Mouse (Mus musculus): ENCODE measurements around the gene Kcnk4. TPM values are rescaled to one million over a fixed set of nuclear protein-coding genes. Genes with fewer than 3 reads are reported as not detected.

The Kcnk4 gene
- polyA plus RNA-seq, 1 experiment from 2014 or later: 0.35 TPM

GRCm38 (mm10) chr19:6942764-6943163 is 8.4 kb upstream of the Kcnk4 start:
- Histone ChIP-seq H3K4me1 (ENCODE audit: control insufficient read depth, insufficient read depth, low read length) (peaks cover 11% of the 10 kb centered on the region; the same call in 1 of the 2 replicates), H3K27ac (ENCODE audit: low read length) (peak overlapping the region; percentile 98), H3K4me2 (replicated peaks; ENCODE audit: low read depth, low read length) (peak overlapping the region; percentile 99), H3K27me3 (ENCODE audit: control insufficient read depth, insufficient read depth, low read length) (no peaks in the 10 kb centered on the region), H3K4me3 (ENCODE audit: low read depth, low read length) (peak overlapping the region; percentile 85), H3K9ac (replicated peaks; ENCODE audit: low read depth, low read length) (peak overlapping the region; percentile 82), H3K9me3 (ENCODE audit: control insufficient read depth, low read depth, low read length) (no peaks in the 10 kb centered on the region), H3K36me3 (ENCODE audit: control insufficient read depth, insufficient read depth, low read length) (no peaks in the 10 kb centered on the region; the same call in 1 of the 2 replicates)
- ATAC-seq (ENCODE audit: insufficient number of reproducible peaks, insufficient read depth, low FRiP score, low read depth): no peak; the same call in 1 of the 2 replicates
- WGBS: 27% methylated on average over 5 of the region's 5 CpGs

- H3K9me3 ChIP-seq (ENCODE audit: control insufficient read depth, low read depth, low read length): no peaks in the 10 kb centered on the region
- peaks cover 11% of the 10 kb centered on the region; the same call in 1 of the 2 replicates for H3K4me1 ChIP-seq (ENCODE audit: control insufficient read depth, insufficient read depth, low read length)
- H3K36me3 ChIP-seq (ENCODE audit: control insufficient read depth, insufficient read depth, low read length): no peaks in the 10 kb centered on the region; the same call in 1 of the 2 replicates
- H3K9ac ChIP-seq (replicated peaks; ENCODE audit: low read depth, low read length): peak within 1 kb of the TSS; percentile 82
- H3K4me2 ChIP-seq (replicated peaks; ENCODE audit: low read depth, low read length): peak within 1 kb of the TSS; percentile 99
- ATAC-seq (ENCODE audit: insufficient number of reproducible peaks, insufficient read depth, low FRiP score, low read depth): peak; percentile 91
- WGBS: under 1% methylated on average over 27 of the region's 27 CpGs
- no peaks in the 10 kb centered on the region for H3K27me3 ChIP-seq (ENCODE audit: control insufficient read depth, insufficient read depth, low read length)
- peak within 1 kb of the TSS; percentile 85 for H3K4me3 ChIP-seq (ENCODE audit: low read depth, low read length)
- H3K27ac ChIP-seq (ENCODE audit: low read length): peak within 1 kb of the TSS; percentile 98
Measured at GRCm38 (mm10) chr19:6942249-6942691, 8.0 kb upstream of the Kcnk4 start, which contains the start of gene Gpr137. Gene Gpr137 (minus strand): TSS chr19:6942480.

DNA sequence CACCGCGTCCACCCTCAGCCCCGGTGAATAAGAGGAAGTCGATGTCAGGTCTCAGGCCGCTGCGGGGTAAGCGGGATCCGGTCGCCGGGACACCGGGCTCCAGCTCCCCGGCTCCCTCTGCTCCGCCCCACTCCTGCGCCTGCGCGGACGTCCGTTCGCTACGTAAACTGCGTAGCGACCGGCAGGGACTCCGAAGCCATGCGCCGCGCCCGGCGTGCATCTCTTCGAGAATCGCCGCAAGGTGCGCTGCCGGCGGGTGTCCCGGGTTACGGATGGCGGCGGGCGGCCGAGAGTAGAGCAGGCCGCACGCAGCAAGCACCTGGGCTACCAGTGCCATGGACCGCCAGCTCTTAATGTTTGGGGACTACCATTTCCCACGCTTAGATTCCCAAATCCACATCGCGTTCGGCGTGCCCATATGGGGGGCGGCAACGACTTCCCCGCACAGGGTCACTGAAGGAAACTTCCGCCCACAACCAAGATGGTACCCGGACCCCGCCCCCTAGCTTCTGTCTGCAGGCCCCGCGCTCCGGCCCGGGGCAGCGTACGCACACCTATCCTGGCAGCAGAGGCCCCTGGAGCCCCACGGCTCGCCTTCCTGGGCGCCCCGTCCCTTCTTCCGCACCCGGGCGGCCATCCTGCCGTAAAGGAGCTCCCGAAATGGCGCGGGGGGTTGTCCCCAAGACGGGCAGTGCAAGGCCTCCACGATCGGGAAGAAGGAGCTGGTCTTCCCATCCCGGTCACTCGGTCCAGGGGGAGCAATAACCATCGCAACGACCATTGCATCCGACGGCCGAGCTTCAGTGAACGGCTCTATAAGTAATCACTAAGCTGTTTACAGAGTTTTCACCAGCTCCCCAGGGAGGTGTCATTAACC is 7.3 kb upstream of the Kcnk4 start, which contains the start of gene Bad:
Bad (plus strand) TSS at position 490 of the 877 bp plus-strand sequence.
- H3K27me3 ChIP-seq (ENCODE audit: control insufficient read depth, insufficient read depth, low read length): no peaks in the 10 kb centered on the region
- ATAC-seq (ENCODE audit: insufficient number of reproducible peaks, insufficient read depth, low FRiP score, low read depth): peak; percentile 79
- H3K27ac ChIP-seq (ENCODE audit: low read length): peak within 1 kb of the TSS; percentile 98
- WGBS: under 1% methylated on average over 83 of the region's 83 CpGs
- no peaks in the 10 kb centered on the region for H3K9me3 ChIP-seq (ENCODE audit: control insufficient read depth, low read depth, low read length)
- peak within 1 kb of the TSS; percentile 85 for H3K4me3 ChIP-seq (ENCODE audit: low read depth, low read length)
- H3K36me3 ChIP-seq (ENCODE audit: control insufficient read depth, insufficient read depth, low read length): no peaks in the 10 kb centered on the region; the same call in 1 of the 2 replicates
- peak within 1 kb of the TSS; percentile 82 for H3K9ac ChIP-seq (replicated peaks; ENCODE audit: low read depth, low read length)
- peak within 1 kb of the TSS; percentile 99 for H3K4me2 ChIP-seq (replicated peaks; ENCODE audit: low read depth, low read length)
- peaks cover 11% of the 10 kb centered on the region; the same call in 1 of the 2 replicates for H3K4me1 ChIP-seq (ENCODE audit: control insufficient read depth, insufficient read depth, low read length)

GRCm38 (mm10) chr19:6940396-6941351 is 6.4 kb upstream of the Kcnk4 start:
- H3K9me3 ChIP-seq (ENCODE audit: control insufficient read depth, low read depth, low read length): no peaks in the 10 kb centered on the region
- H3K4me1 ChIP-seq (ENCODE audit: control insufficient read depth, insufficient read depth, low read length): peaks cover 11% of the 10 kb centered on the region; the same call in 1 of the 2 replicates
- H3K4me2 ChIP-seq (replicated peaks; ENCODE audit: low read depth, low read length): peak overlapping the region; percentile 99
- peak overlapping the region; percentile 82; the same call in 1 of the 2 replicates for H3K9ac ChIP-seq (replicated peaks; ENCODE audit: low read depth, low read length)
- H3K4me3 ChIP-seq (ENCODE audit: low read depth, low read length): peak overlapping the region; percentile 85
- H3K27ac ChIP-seq (ENCODE audit: low read length): no peak overlapping the region; the same call in 1 of the 2 replicates
- ATAC-seq (ENCODE audit: insufficient number of reproducible peaks, insufficient read depth, low FRiP score, low read depth): no peak; the same call in 1 of the 2 replicates
- WGBS: 20% methylated on average over 29 of the region's 29 CpGs
- no peaks in the 10 kb centered on the region; the same call in 1 of the 2 replicates for H3K36me3 ChIP-seq (ENCODE audit: control insufficient read depth, insufficient read depth, low read length)
- peaks cover 6% of the 10 kb centered on the region; the same call in 1 of the 2 replicates for H3K27me3 ChIP-seq (ENCODE audit: control insufficient read depth, insufficient read depth, low read length)

- no peak for ATAC-seq (ENCODE audit: insufficient number of reproducible peaks, insufficient read depth, low FRiP score, low read depth)
- no peak overlapping the region for H3K27ac ChIP-seq (ENCODE audit: low read length)
Measured at GRCm38 (mm10) chr19:6939106-6940002, 5.0 kb upstream of the Kcnk4 start.

DNA sequence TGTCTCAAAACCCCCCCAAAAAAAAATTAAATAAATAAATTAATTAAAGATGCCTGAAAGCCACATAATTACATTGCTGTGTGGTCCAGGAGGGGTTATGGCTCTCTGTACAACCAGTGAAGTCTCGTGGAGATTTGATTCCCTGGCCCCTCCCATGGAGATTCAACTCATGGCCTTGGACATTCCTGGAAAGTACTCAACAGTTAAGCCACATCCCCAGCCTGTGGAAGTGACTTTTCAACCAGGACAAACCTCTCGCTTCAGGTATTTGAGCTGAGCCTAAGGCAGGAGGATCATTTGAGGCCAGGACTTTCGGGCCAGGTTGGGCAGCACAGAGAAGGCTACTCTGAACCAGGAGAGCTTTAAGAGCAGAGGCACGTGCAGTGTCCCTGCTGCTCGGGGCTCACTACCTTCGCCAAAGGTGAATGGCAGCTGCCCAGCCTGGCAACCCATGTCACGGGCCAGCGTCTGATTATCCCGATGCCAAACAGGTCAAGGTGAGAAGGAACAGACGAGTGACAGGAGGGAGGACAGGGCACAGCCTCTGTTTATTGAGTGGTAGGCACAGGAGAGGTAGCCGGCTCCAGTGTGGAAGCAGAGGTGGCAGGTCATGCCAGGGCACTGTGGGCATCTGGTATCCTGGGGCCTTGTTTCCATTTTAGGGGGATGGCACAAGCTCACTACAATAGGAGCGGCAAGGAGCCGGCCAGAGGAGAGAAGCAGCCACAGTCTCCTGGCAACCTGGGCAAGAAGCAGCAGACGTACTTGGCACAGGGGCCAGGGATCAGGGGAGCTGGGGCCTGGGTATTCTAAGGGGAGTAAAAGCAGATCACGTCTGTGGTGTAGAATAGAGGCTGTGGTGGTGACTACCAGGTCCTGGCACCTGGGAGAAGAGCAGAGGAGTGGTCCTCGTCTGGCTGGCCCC is 3.5 kb upstream of the Kcnk4 start:
- H3K36me3 ChIP-seq (ENCODE audit: control insufficient read depth, insufficient read depth, low read length): no peaks in the 10 kb centered on the region
- H3K9ac ChIP-seq (replicated peaks; ENCODE audit: low read depth, low read length): no peak overlapping the region
- ATAC-seq (ENCODE audit: insufficient number of reproducible peaks, insufficient read depth, low FRiP score, low read depth): no peak
- H3K4me3 ChIP-seq (ENCODE audit: low read depth, low read length): no peak overlapping the region
- no peaks in the 10 kb centered on the region for H3K9me3 ChIP-seq (ENCODE audit: control insufficient read depth, low read depth, low read length)
- no peak overlapping the region for H3K4me2 ChIP-seq (replicated peaks; ENCODE audit: low read depth, low read length)
- H3K4me1 ChIP-seq (ENCODE audit: control insufficient read depth, insufficient read depth, low read length): peaks cover 19% of the 10 kb centered on the region; the same call in 1 of the 2 replicates
- H3K27me3 ChIP-seq (ENCODE audit: control insufficient read depth, insufficient read depth, low read length): peaks cover 26% of the 10 kb centered on the region
- 79% methylated on average over 16 of the region's 16 CpGs for WGBS
- H3K27ac ChIP-seq (ENCODE audit: low read length): no peak overlapping the region

More at GRCm38 (mm10) chr19:6939106-6940002, 5.0 kb upstream of the Kcnk4 start:
- 91% methylated on average over 20 of the region's 20 CpGs for WGBS
- Histone ChIP-seq H3K4me3 (ENCODE audit: low read depth, low read length) (no peak overlapping the region), H3K4me2 (replicated peaks; ENCODE audit: low read depth, low read length) (no peak overlapping the region), H3K27me3 (ENCODE audit: control insufficient read depth, insufficient read depth, low read length) (peaks cover 14% of the 10 kb centered on the region), H3K9ac (replicated peaks; ENCODE audit: low read depth, low read length) (no peak overlapping the region), H3K4me1 (ENCODE audit: control insufficient read depth, insufficient read depth, low read length) (peaks cover 12% of the 10 kb centered on the region; the same call in 1 of the 2 replicates), H3K9me3 (ENCODE audit: control insufficient read depth, low read depth, low read length) (no peaks in the 10 kb centered on the region), H3K36me3 (ENCODE audit: control insufficient read depth, insufficient read depth, low read length) (no peaks in the 10 kb centered on the region; the same call in 1 of the 2 replicates)

Measured in stomach, embryonic 14.5 days (tissue).